Mouse (Mus musculus) embryonic fibroblast, embryonic 13.5 days (primary cell): ENCODE data around the gene Dppa3.

Experiments
- CTCF ChIP-seq: IDR thresholded peaks from 2 replicates; pipeline ENCODE4 v1.5.1; 2011; ENCODE audit warnings: mild to moderate bottlenecking, control low read depth, low read length, moderate library complexity, borderline replicate concordance; ENCODE audit not compliant: insufficient read depth
- POLR2A ChIP-seq: IDR thresholded peaks from 2 replicates; pipeline ENCODE4 v1.6.1; 2011; ENCODE audit warnings: low read depth, mild to moderate bottlenecking, control low read depth, low read length, moderate library complexity

GRCm38 (mm10) chr6:122654301-122654700 is 28.1 kb downstream of the Dppa3 start:
- no peak for TF ChIP-seq CTCF
- TF ChIP-seq POLR2A: no peak
